Mouse (Mus musculus): ENCODE measurements around the gene Palm2.

- no peak for TF ChIP-seq CTCF (IDR thresholded peaks at IDR 0.05; ENCODE audit: borderline replicate concordance, extremely low read depth, insufficient read depth, insufficient read length)
- no peak for TF ChIP-seq POLR2A (IDR thresholded peaks at IDR 0.05; ENCODE audit: borderline replicate concordance, extremely low read depth, insufficient read depth, insufficient read length, poor library complexity, severe bottlenecking)
These were observed 298.3 kb downstream of the Palm2 start for GRCm38 (mm10) chr4:57732351-57732750.

Data from brain, embryonic 14.5 days (tissue).